Mouse (Mus musculus): ENCODE data around the gene Gm17374.
"Not testable (repeated sequence)": the region's sequence is repeated elsewhere in the genome, so short reads cannot be mapped to it uniquely, and the experiment has no call there.

The Gm17374 gene

GRCm38 (mm10) chr2:140151743-140152142 is at the start of gene Gm17374:
Gm17374 (plus strand) TSS chr2:140152043.
- not testable (repeated sequence) for DNase-seq (ENCODE audit: low read depth)

- DNase-seq (ENCODE audit: low read depth): no peak
Measured at GRCm38 (mm10) chr2:140104951-140105350, 46.9 kb upstream of the Gm17374 start.

GRCm38 (mm10) chr2:140107641-140108040 is 44.2 kb upstream of the Gm17374 start:
- no peak for DNase-seq (ENCODE audit: low read depth)

- DNase-seq (ENCODE audit: low read depth): no peak
Measured at GRCm38 (mm10) chr2:140108945-140109344, 42.9 kb upstream of the Gm17374 start.

GRCm38 (mm10) chr2:140113851-140114250 is 38.0 kb upstream of the Gm17374 start:
- no peak for DNase-seq (ENCODE audit: low read depth)

GRCm38 (mm10) chr2:140125516-140125915 is 26.3 kb upstream of the Gm17374 start:
- peak; percentile 9 for DNase-seq (ENCODE audit: low read depth)

- peak; percentile 64 for DNase-seq (ENCODE audit: low read depth)
Measured at GRCm38 (mm10) chr2:140159186-140159730, 7.4 kb downstream of the Gm17374 start.

- no peak for DNase-seq (ENCODE audit: low read depth)
Measured at GRCm38 (mm10) chr2:140163351-140163854, 11.6 kb downstream of the Gm17374 start.

GRCm38 (mm10) chr2:140169057-140169456 is 17.2 kb downstream of the Gm17374 start:
- no peak for DNase-seq (ENCODE audit: low read depth)

- DNase-seq (ENCODE audit: low read depth): peak; percentile 95
Measured at GRCm38 (mm10) chr2:140170127-140170802, 18.4 kb downstream of the Gm17374 start, which contains the start of the genes Esf1 and Ndufaf5. Esf1 (minus strand) TSS chr2:140170564. Ndufaf5 (plus strand) TSS chr2:140170649.

- peak; percentile 18 for DNase-seq (ENCODE audit: low read depth)
Measured at GRCm38 (mm10) chr2:140170803-140171553, 19.1 kb downstream of the Gm17374 start.

- not testable (repeated sequence) for DNase-seq (ENCODE audit: low read depth)
Measured at GRCm38 (mm10) chr2:140185685-140186210, 33.9 kb downstream of the Gm17374 start.

GRCm38 (mm10) chr2:140200713-140201112 is 48.9 kb downstream of the Gm17374 start:
- DNase-seq (ENCODE audit: low read depth): no peak

- no peak for DNase-seq (ENCODE audit: low read depth)
Measured at GRCm38 (mm10) chr2:140202573-140202972, 50.7 kb downstream of the Gm17374 start.

Data from naive thymus-derived CD4-positive, alpha-beta T cell, adult 2 months (primary cell).